Mouse (Mus musculus) left cerebral cortex, postnatal 4 days (tissue): ENCODE data around the gene Glis3. TPM values are rescaled to one million over a fixed set of nuclear protein-coding genes. Genes with fewer than 3 reads are reported as not detected.
A peak's percentile ranks its signal among the peaks of the same experiment; 100 is the strongest.

Source experiments
- DNase-seq: peaks from one replicate; pipeline ENCODE4 v3.0.0-alpha.2; 2022
- intact Hi-C: fragments of 180-260 bp; cut with DNase I; formaldehyde crosslinking; loops from one replicate; pipeline ENCODE4 v1.15.1; 2025
- total RNA-seq, 2 experiments: library from RNA; stranded (reverse); gene quantifications; 2 replicates each; pipeline ENCODE4 v1.2.3; 2021

Gene Glis3
- 10 to 100 TPM in 1 of 2 experiments, 1 to 10 TPM in 1; 6.6 to 10.8 TPM for total RNA-seq

- intact Hi-C loops = no loop called here
- peak; percentile 73 for DNase-seq
These were observed at the start of gene Glis3 for GRCm38 (mm10) chr19:28679776-28680391. Gene Glis3, minus strand, starts transcription at chr19:28680077.

DNA sequence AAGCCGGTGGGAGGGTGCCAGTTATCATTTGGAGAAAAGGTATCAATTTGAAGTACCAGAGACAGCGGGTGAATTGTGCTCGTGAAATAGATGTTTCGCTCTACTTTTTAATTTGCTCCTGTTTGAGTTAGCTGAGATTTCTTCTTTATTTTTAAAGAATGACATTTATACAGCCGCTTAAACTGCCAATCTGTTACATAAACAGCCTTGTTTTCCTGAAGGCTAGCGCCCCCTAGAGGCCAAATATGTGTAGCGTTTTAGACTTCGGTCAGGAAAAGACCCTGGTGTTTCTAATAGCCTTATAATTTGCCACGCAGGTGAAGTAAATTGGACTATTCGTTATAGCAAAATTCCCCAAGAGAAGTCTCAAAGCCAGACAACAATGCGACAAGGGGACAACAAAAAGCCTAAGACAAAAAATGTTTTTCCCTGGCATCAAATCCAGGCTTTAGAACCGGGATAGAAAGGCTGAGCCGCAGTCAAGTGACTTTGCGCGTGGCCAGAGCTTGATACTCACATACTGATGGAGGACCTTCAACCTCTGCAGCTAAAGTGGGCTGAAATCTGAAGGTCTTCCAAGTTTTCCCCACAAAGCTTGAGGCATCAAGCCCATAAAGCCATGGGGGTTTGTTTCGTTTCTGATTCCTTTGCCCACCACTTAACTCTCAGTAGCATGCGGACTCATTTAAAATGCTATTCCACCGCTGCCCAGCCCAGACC is 46.4 kb upstream of the Glis3 start:
- intact Hi-C loops = loop anchor here (10.0 kb wide), 1 partner anchor 562 kb away; no protein-coding TSS in a partner anchor
- DNase-seq = peak; percentile 63

GRCm38 (mm10) chr19:28724641-28725040 is 44.8 kb upstream of the Glis3 start:
- DNase-seq = no peak
- intact Hi-C loops = loop anchor here (10.0 kb wide), 1 partner anchor 560 kb away; no protein-coding TSS in a partner anchor

GRCm38 (mm10) chr19:28722626-28723025 is 42.7 kb upstream of the Glis3 start:
- intact Hi-C loops = loop anchor here (10.0 kb wide), 1 partner anchor 558 kb away; no protein-coding TSS in a partner anchor
- DNase-seq = no peak

GRCm38 (mm10) chr19:28721834-28722233 is 42.0 kb upstream of the Glis3 start:
- intact Hi-C loops = loop anchor here (10.0 kb wide), 1 partner anchor 557 kb away; no protein-coding TSS in a partner anchor
- no peak for DNase-seq

GRCm38 (mm10) chr19:28720016-28720415 is 40.1 kb upstream of the Glis3 start:
- intact Hi-C loops = loop anchor here (10.0 kb wide), 1 partner anchor 555 kb away; no protein-coding TSS in a partner anchor
- DNase-seq = no peak

DNA sequence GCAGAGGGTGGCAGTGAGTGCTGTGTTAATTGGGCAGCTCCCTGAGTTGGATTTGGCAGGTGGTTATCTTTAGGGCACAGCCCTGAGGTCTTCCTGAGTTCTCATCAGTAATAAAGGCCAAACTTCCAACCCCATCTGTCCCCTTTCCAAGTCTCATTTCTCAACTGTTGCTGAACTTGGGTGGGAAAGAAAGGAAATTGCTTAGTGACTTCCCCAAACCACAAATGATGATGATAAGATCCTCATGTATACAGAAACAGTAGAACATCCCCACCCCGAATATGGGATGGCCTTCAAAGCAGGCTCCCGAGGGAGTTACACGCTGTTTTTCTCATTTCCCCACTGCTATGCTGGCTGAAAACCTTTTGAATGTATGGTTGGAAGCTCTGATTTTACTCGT is 34.8 kb upstream of the Glis3 start:
- intact Hi-C loops = no loop called here
- DNase-seq = no peak

DNA sequence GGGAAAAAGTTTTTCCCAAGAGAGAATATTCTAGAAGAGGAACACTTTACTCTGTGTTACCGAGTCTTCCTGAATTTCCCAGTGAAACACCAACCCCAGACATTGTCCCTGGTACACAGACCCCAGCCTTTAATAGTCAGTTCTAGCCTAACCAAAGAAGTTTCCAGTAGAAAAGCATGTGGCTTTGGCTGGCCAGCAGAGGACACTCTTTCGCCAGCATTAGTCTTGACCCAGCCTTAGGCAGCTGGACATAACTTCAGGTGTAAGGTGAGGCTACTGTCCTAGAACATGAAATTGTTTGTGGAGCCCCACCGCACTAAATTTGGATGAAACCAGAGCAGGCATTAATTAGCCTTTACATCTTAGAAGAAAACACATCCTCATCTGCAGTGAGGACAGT is 17.8 kb upstream of the Glis3 start:
- intact Hi-C loops = no loop called here
- no peak for DNase-seq

DNA sequence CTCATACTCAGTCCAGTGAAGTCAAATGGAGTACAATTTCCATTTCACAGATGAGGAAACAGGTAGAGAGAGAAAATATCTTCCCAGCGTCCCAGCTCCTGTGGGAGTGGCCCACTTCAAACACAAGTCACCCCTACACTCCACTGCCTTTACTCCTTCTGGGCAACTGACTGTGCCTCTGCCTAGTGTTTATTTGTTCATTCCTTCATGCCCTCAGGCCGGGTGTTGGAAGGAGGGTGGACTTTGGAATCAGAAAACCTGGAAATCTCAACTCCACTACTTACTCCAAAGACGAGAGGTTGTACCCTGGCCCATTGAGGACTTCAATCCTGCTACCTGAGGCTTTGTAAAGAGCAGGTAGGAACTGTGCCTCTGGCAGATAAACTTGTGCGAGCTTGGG is 6.5 kb upstream of the Glis3 start:
- intact Hi-C loops = no loop called here
- DNase-seq = no peak

- no peak for DNase-seq
- intact Hi-C loops = no loop called here
These were observed 5.6 kb upstream of the Glis3 start for GRCm38 (mm10) chr19:28685484-28685883.

- DNase-seq = no peak
- intact Hi-C loops = no loop called here
These were observed 4.5 kb upstream of the Glis3 start for GRCm38 (mm10) chr19:28684347-28684746.

GRCm38 (mm10) chr19:28683346-28683745 is 3.5 kb upstream of the Glis3 start:
- DNase-seq = no peak
- intact Hi-C loops = no loop called here

GRCm38 (mm10) chr19:28679291-28679775 is 544 bp downstream of the Glis3 start:
- DNase-seq = no peak
- intact Hi-C loops = no loop called here

- DNase-seq = no peak
- intact Hi-C loops = no loop called here
These were observed 1.1 kb downstream of the Glis3 start for GRCm38 (mm10) chr19:28678646-28679270.

DNA sequence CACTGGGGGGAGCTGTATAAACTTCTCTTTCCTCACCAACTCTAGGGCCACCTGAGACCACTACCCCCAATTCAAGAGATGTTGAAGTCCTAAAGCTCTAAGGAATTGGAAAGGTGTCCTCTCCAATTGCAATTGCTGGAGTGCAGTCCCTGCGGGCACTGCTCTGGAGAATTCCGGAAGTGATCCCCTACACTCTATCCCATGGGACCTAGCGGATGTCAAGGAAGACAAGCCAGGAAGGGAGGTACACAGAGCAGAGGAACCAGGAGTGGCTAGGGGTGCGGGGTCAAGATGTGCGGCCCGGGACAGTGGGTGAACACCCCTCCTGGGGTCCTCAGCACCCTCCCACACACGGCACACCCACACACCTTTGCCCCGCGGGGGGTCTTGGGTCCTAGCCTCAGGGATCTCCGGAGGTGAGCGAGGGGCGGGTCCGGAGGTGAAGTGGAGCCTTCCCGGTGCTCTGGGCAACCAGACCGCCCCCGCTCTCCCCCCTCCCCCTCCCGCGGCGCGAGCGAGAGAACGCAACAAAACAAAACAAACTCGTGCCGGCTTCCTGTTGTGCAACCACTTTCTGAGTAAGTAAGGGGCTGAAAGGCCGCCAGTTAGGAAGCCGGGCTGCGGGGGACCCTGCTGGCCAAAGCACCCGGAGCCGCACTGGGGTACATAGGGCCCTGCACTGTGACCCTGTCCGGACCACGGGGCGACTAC is 2.0 kb downstream of the Glis3 start:
- peak; percentile 13 for DNase-seq
- intact Hi-C loops = no loop called here

DNA sequence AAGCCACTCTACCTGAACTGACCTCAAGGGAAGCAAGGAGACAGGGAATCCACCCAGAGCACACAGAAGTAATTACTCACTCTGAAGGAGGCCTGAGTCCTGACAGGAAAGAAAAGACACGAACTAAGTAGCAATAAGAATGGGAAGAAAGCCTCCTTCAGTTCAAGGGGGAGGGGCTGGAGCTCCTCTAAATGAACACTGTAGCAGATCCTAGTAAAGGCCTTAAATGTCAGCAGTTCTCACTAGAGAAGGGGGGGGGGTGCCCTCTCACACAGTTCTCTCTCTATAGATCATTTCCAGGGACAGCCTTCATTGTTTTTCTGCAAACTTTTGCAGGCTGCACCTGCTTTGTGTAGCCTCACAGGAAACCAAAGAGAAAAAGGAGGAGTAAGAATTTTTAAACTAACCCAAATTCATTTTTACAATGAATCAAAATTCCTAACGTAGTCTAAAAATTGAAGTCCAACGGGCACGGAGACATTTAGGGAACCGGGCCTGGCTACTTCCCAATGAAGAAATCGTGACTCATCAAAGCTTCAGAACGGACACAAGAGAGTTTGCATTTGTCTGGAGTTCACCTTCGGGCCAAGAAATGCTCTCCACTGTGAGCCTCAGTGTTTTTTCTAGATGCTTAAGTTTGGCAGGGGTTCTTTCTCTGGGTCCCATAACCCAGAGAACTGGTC is 2.7 kb downstream of the Glis3 start:
- intact Hi-C loops = no loop called here
- DNase-seq = no peak

- intact Hi-C loops = no loop called here
- no peak for DNase-seq
These were observed 16.1 kb downstream of the Glis3 start for GRCm38 (mm10) chr19:28663781-28664180.

GRCm38 (mm10) chr19:28663148-28663547 is 16.7 kb downstream of the Glis3 start:
- DNase-seq = no peak
- intact Hi-C loops = no loop called here

- no peak for DNase-seq
- intact Hi-C loops = no loop called here
These were observed 17.4 kb downstream of the Glis3 start for GRCm38 (mm10) chr19:28662474-28662873.

- intact Hi-C loops = no loop called here
- no peak for DNase-seq
These were observed 19.0 kb downstream of the Glis3 start for GRCm38 (mm10) chr19:28660912-28661311.
